Mouse (Mus musculus) midbrain, embryonic 11.5 days (tissue): ENCODE measurements around the gene Primpol. TPM values are rescaled to one million over a fixed set of nuclear protein-coding genes. Genes with fewer than 3 reads are reported as not detected.
"Not testable (repeated sequence)": the region's sequence is repeated elsewhere in the genome, so short reads cannot be mapped to it uniquely, and the experiment has no call there.

Experiments used
- ATAC-seq: fragments of 200-750 bp; cut with Nextera tagmentation; 2 replicates; pipeline ENCODE4 v1.8.0; 2017; ENCODE audit warnings: moderate TSS enrichment, moderate library complexity; ENCODE audit not compliant: low FRiP score
- DNase-seq: peaks from one replicate; pipeline ENCODE4 v3.0.0; 2015; ENCODE audit warnings: low spot score; ENCODE audit errors: missing footprints
- H3K27ac ChIP-seq: fragments of 300-500 bp; sonication (generic); 2 replicates; pipeline ENCODE4 v1.5.1; 2014; ENCODE audit warnings: low read depth, low read length
- H3K27me3 ChIP-seq: fragments of 300-500 bp; sonication (generic); 2 replicates; pipeline ENCODE4 v1.6.1; 2014; ENCODE audit warnings: mild to moderate bottlenecking, low read length, moderate library complexity, mixed read lengths; ENCODE audit not compliant: control insufficient read depth, insufficient read depth
- H3K36me3 ChIP-seq: fragments of 300-500 bp; sonication (generic); 2 replicates; pipeline ENCODE4 v1.6.1; 2014; ENCODE audit warnings: mild to moderate bottlenecking, low read length, moderate library complexity, mixed read lengths; ENCODE audit not compliant: control insufficient read depth, insufficient read depth
- H3K4me1 ChIP-seq: fragments of 300-500 bp; sonication (generic); 2 replicates; pipeline ENCODE4 v1.6.1; 2014; ENCODE audit warnings: low read length; ENCODE audit not compliant: control insufficient read depth, insufficient read depth
- H3K4me2 ChIP-seq: fragments of 300-500 bp; sonication (generic); 2 replicates; pipeline ENCODE4 v1.6.1; 2014; ENCODE audit warnings: mild to moderate bottlenecking, moderate library complexity
- H3K4me3 ChIP-seq: fragments of 300-500 bp; sonication (generic); 2 replicates; pipeline ENCODE4 v1.5.1; 2014; ENCODE audit warnings: low read depth, low read length
- H3K9ac ChIP-seq: fragments of 300-500 bp; sonication (generic); 2 replicates; pipeline ENCODE4 v1.6.1; 2014; ENCODE audit warnings: low read length
- H3K9me3 ChIP-seq: fragments of 300-500 bp; sonication (generic); 2 replicates; pipeline ENCODE4 v1.6.1; 2016; ENCODE audit warnings: low read length; ENCODE audit not compliant: control insufficient read depth
- WGBS: fragments of 180-500 bp; shearing (Covaris S2); extraction: QIAGEN DNeasy Blood & Tissue Kit; methylation state at CpG from one replicate; pipeline ENCODE4 v1.1.7; 2014; 5-methylcytosine and 5-hydroxymethylcytosine counted together
- polyA plus RNA-seq: library from polyadenylated mRNA; unstranded; fragments of >200 nt; fragmentation: Nextera tagmentation; extraction: Ambion mirVana; gene quantifications from 2 replicates; pipeline ENCODE4 v1.2.1, GENCODE M21; 2014

The Primpol gene
- polyA plus RNA-seq, 1 experiment from 2014 or later: 8.6 TPM

DNA sequence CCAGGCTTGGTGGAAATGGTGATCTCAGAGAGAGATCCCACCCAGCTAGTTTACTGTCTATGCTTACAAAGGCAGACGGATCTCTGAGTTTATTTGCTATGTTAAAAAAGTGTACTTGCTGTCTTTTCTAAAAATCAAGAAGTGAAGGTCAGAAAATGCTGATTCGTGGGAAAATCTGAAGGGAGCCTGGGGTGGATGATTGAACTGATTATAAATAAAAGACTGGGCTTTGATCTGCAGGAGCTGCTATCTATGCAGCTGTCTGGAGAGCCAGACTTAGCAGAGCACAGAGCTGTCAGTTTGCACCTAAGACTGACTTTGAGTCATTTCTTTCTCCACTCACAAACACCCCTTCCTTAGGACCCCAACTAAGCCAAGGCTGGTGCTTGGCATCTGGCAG lies 19.6 kb downstream of the Primpol start:
- WGBS: 85% methylated on average over 2 of the region's 2 CpGs

GRCm38 (mm10) chr8:46596530-46596929 lies 20.5 kb downstream of the Primpol start:
- H3K4me3 ChIP-seq: no peak overlapping the region
- no peak overlapping the region for H3K9ac ChIP-seq
- H3K36me3 ChIP-seq: no peaks in the 10 kb centered on the region

More for the DNA sequence above, 19.6 kb downstream of the Primpol start:
- no peak overlapping the region for H3K9ac ChIP-seq
- no peaks in the 10 kb centered on the region for H3K4me1 ChIP-seq
- no peaks in the 10 kb centered on the region for H3K27me3 ChIP-seq
- H3K4me3 ChIP-seq: no peak overlapping the region
- no peaks in the 10 kb centered on the region for H3K9me3 ChIP-seq
- DNase-seq (no peak), ATAC-seq (no peak)
- no peak overlapping the region for H3K4me2 ChIP-seq
- no peak overlapping the region for H3K27ac ChIP-seq
- H3K36me3 ChIP-seq: no peaks in the 10 kb centered on the region

GRCm38 (mm10) chr8:46595593-46595992 lies 21.4 kb downstream of the Primpol start:
- WGBS: 90% methylated on average over 2 of the region's 2 CpGs
- DNase-seq (no peak), ATAC-seq (no peak)
- no peak overlapping the region for H3K4me2 ChIP-seq
- no peaks in the 10 kb centered on the region for H3K9me3 ChIP-seq
- H3K4me3 ChIP-seq: no peak overlapping the region
- H3K27me3 ChIP-seq: no peaks in the 10 kb centered on the region
- H3K9ac ChIP-seq: no peak overlapping the region
- no peaks in the 10 kb centered on the region for H3K4me1 ChIP-seq
- no peaks in the 10 kb centered on the region for H3K36me3 ChIP-seq
- no peak overlapping the region for H3K27ac ChIP-seq

More at GRCm38 (mm10) chr8:46596530-46596929, 20.5 kb downstream of the Primpol start:
- no peak overlapping the region for H3K4me2 ChIP-seq
- H3K27ac ChIP-seq: no peak overlapping the region
- H3K4me1 ChIP-seq: no peaks in the 10 kb centered on the region
- no peaks in the 10 kb centered on the region for H3K27me3 ChIP-seq
- H3K9me3 ChIP-seq: no peaks in the 10 kb centered on the region
- 89% methylated on average over 2 of the region's 2 CpGs for WGBS
- DNase-seq: no peak
- ATAC-seq: no peak

DNA sequence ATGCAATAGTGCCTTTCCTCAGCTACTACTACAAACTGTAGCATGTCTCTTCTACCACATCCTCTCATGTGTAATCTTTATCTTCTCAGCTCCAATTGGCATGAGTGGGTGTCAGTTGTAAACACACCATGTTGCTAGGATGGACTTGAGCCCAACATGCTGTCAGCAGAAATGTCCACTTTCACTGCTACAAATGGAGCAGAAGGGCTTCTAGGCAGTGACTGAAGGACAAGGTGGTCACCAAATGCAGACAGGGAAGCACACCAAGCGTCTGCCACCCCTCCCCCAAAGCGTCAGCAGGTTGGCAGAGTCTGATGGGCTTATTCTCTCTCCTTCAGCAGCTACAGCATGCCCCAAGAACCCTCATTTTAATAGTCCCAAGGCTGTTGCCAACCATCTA lies 23.2 kb downstream of the Primpol start:
- DNase-seq (no peak), ATAC-seq (no peak)
- H3K27ac ChIP-seq: no peak overlapping the region
- H3K4me2 ChIP-seq: no peak overlapping the region
- H3K9ac ChIP-seq: no peak overlapping the region
- H3K36me3 ChIP-seq: no peaks in the 10 kb centered on the region
- no peaks in the 10 kb centered on the region for H3K9me3 ChIP-seq
- H3K4me3 ChIP-seq: no peak overlapping the region
- 94% methylated on average over 2 of the region's 2 CpGs for WGBS
- no peaks in the 10 kb centered on the region for H3K27me3 ChIP-seq
- H3K4me1 ChIP-seq: no peaks in the 10 kb centered on the region

GRCm38 (mm10) chr8:46593067-46593466 lies 23.9 kb downstream of the Primpol start:
- Histone ChIP-seq H3K4me1 (no peaks in the 10 kb centered on the region), H3K9me3 (no peaks in the 10 kb centered on the region), H3K27ac (no peak overlapping the region), H3K9ac (no peak overlapping the region), H3K36me3 (no peaks in the 10 kb centered on the region), H3K4me3 (no peak overlapping the region), H3K4me2 (no peak overlapping the region), H3K27me3 (no peaks in the 10 kb centered on the region)
- DNase-seq: no peak
- 88% methylated on average over 8 of the region's 8 CpGs for WGBS
- ATAC-seq: no peak

GRCm38 (mm10) chr8:46588663-46589062 lies 28.3 kb downstream of the Primpol start:
- no peaks in the 10 kb centered on the region for H3K4me1 ChIP-seq
- WGBS: 92% methylated on average over 2 of the region's 2 CpGs
- no peak overlapping the region for H3K4me3 ChIP-seq
- DNase-seq: no peak
- no peak overlapping the region for H3K9ac ChIP-seq
- H3K27ac ChIP-seq: no peak overlapping the region
- no peaks in the 10 kb centered on the region for H3K9me3 ChIP-seq
- H3K27me3 ChIP-seq: no peaks in the 10 kb centered on the region
- H3K4me2 ChIP-seq: no peak overlapping the region
- H3K36me3 ChIP-seq: no peaks in the 10 kb centered on the region
- ATAC-seq: no peak

- Histone ChIP-seq H3K4me2 (no peak overlapping the region), H3K4me3 (no peak overlapping the region), H3K27ac (no peak overlapping the region), H3K27me3 (no peaks in the 10 kb centered on the region), H3K9ac (no peak overlapping the region), H3K4me1 (no peaks in the 10 kb centered on the region), H3K36me3 (no peaks in the 10 kb centered on the region), H3K9me3 (no peaks in the 10 kb centered on the region)
- 94% methylated on average over 5 of the region's 5 CpGs for WGBS
- DNase-seq (no peak), ATAC-seq (no peak)
Measured at GRCm38 (mm10) chr8:46587911-46588310, 29.1 kb downstream of the Primpol start.

DNA sequence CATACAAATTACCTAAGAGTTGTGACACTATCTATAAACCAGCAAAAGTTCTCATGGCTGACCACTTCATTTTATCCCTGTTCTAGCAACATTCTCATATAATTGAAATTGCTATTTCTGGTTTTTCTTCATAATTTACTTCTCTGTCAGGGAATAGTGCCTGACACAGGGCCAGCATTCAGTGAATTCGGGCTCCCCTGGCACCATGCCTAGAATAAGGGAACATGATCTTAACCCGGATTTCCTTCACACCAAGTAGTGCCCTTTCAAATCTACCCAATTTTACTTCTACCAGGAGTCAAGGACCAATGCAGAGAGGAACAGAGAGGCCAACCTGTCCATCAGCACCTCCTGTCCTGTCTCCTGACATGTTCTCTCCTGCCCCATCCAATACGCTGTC lies 31.4 kb downstream of the Primpol start:
- H3K36me3 ChIP-seq: no peaks in the 10 kb centered on the region
- DNase-seq (no peak), ATAC-seq (no peak)
- no peak overlapping the region for H3K27ac ChIP-seq
- 88% methylated on average over 3 of the region's 3 CpGs for WGBS
- H3K4me1 ChIP-seq: no peaks in the 10 kb centered on the region
- no peak overlapping the region for H3K9ac ChIP-seq
- no peak overlapping the region for H3K4me3 ChIP-seq
- no peaks in the 10 kb centered on the region for H3K27me3 ChIP-seq
- H3K4me2 ChIP-seq: no peak overlapping the region
- H3K9me3 ChIP-seq: no peaks in the 10 kb centered on the region

DNA sequence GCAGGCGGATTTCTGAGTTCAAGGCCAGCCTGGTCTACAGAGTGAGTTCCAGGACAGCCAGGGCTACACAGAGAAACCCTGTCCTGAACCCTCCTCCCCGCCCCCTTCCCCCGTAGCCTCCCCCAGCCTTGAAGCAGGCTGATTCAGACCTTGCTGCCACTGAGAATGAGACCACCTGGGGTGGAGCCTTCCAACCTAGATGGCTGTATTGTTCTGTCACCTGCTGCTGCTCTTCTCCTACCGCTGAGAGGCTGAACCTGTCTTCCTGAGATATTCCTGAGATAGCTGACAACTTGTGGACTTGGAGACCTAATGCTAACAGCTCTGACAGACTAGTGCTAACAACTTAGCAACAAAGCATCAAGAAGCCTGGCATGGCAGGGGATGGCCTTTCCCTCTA lies 32.7 kb downstream of the Primpol start:
- not testable (repeated sequence) for H3K4me1 ChIP-seq, H3K27ac ChIP-seq, DNase-seq, H3K9ac ChIP-seq, H3K27me3 ChIP-seq, ATAC-seq, H3K36me3 ChIP-seq, H3K9me3 ChIP-seq, H3K4me2 ChIP-seq, H3K4me3 ChIP-seq
- WGBS: 45% methylated on average over 4 of the region's 4 CpGs

DNA sequence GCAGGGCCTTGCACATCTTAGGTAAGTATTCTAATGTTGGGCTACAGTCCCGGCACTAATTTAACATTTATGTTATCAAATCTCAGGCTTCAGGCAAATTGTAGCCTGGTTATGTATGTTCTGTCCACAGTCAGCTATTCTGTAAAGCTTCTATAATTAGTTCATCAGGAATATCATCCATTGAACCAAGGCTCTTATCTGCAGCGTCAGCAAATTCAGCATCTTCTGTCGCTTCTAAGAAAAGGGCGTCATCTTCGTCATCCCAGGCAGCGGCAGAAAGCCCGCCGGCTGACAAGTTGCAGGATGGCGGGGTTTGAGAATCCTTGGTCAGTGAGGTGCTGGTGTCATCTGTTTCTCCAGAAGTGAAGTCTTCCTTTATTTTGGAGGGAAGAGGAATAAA lies 38.2 kb downstream of the Primpol start:
- ATAC-seq (no peak), DNase-seq (no peak)
- Histone ChIP-seq H3K4me3 (no peak overlapping the region), H3K27ac (no peak overlapping the region), H3K4me2 (no peak overlapping the region), H3K36me3 (peaks cover 2% of the 10 kb centered on the region; the same call in 1 of the 2 replicates), H3K27me3 (no peaks in the 10 kb centered on the region), H3K9ac (no peak overlapping the region), H3K4me1 (no peaks in the 10 kb centered on the region), H3K9me3 (no peaks in the 10 kb centered on the region)
- 96% methylated on average over 9 of the region's 9 CpGs for WGBS
